Mouse (Mus musculus): ENCODE measurements around the gene Wnk2. TPM values are rescaled to one million over a fixed set of nuclear protein-coding genes. Genes with fewer than 3 reads are reported as not detected.

Gene Wnk2
- polyA plus RNA-seq (2012): not detected in 2 replicates

- TF ChIP-seq GATA1 (IDR thresholded peaks at IDR 0.05; ENCODE audit: low read length): no peak
Measured at GRCm38 (mm10) chr13:49147858-49148226, at the start of gene Wnk2. Gene Wnk2 (minus strand): TSS chr13:49148014.

- no peak for TF ChIP-seq GATA1 (IDR thresholded peaks at IDR 0.05; ENCODE audit: low read length)
Measured at GRCm38 (mm10) chr13:49196766-49197165, 49.0 kb upstream of the Wnk2 start.

GRCm38 (mm10) chr13:49196211-49196610 is 48.4 kb upstream of the Wnk2 start:
- TF ChIP-seq GATA1 (IDR thresholded peaks at IDR 0.05; ENCODE audit: low read length): no peak

- no peak for TF ChIP-seq GATA1 (IDR thresholded peaks at IDR 0.05; ENCODE audit: low read length)
Measured at GRCm38 (mm10) chr13:49195651-49196050, 47.8 kb upstream of the Wnk2 start.

- no peak for TF ChIP-seq GATA1 (IDR thresholded peaks at IDR 0.05; ENCODE audit: low read length)
Measured at GRCm38 (mm10) chr13:49194811-49195210, 47.0 kb upstream of the Wnk2 start.

GRCm38 (mm10) chr13:49193650-49194049 is 45.8 kb upstream of the Wnk2 start:
- no peak for TF ChIP-seq GATA1 (IDR thresholded peaks at IDR 0.05; ENCODE audit: low read length)

- no peak for TF ChIP-seq GATA1 (IDR thresholded peaks at IDR 0.05; ENCODE audit: low read length)
Measured at GRCm38 (mm10) chr13:49192156-49192855, 44.5 kb upstream of the Wnk2 start.

- TF ChIP-seq GATA1 (IDR thresholded peaks at IDR 0.05; ENCODE audit: low read length): no peak
Measured at GRCm38 (mm10) chr13:49191673-49192035, 43.8 kb upstream of the Wnk2 start.

- no peak for TF ChIP-seq GATA1 (IDR thresholded peaks at IDR 0.05; ENCODE audit: low read length)
Measured at GRCm38 (mm10) chr13:49190876-49191672, 43.3 kb upstream of the Wnk2 start.

GRCm38 (mm10) chr13:49189970-49190870 is 42.4 kb upstream of the Wnk2 start:
- no peak for TF ChIP-seq GATA1 (IDR thresholded peaks at IDR 0.05; ENCODE audit: low read length)

- no peak for TF ChIP-seq GATA1 (IDR thresholded peaks at IDR 0.05; ENCODE audit: low read length)
Measured at GRCm38 (mm10) chr13:49188966-49189360, 41.1 kb upstream of the Wnk2 start.

- no peak for TF ChIP-seq GATA1 (IDR thresholded peaks at IDR 0.05; ENCODE audit: low read length)
Measured at GRCm38 (mm10) chr13:49188219-49188965, 40.6 kb upstream of the Wnk2 start.

GRCm38 (mm10) chr13:49187288-49188218 is 39.7 kb upstream of the Wnk2 start, which contains the start of gene Ninj1:
Gene Ninj1 (plus strand): TSS chr13:49187485.
- no peak for TF ChIP-seq GATA1 (IDR thresholded peaks at IDR 0.05; ENCODE audit: low read length)

GRCm38 (mm10) chr13:49186798-49187287 is 39.0 kb upstream of the Wnk2 start:
- TF ChIP-seq GATA1 (IDR thresholded peaks at IDR 0.05; ENCODE audit: low read length): no peak

Data from G1E-ER4 (cell line).